Mouse (Mus musculus) testis, adult 2 months (tissue): Measurements from ENCODE around the gene Gltp.

ENCODE experiments used
- CTCF ChIP-seq: fragments of 200-500 bp; IDR thresholded peaks from 2 replicates; pipeline ENCODE4 v1.5.1; 2012; ENCODE audit warnings: low read depth, mild to moderate bottlenecking, inconsistent platforms, low read length, moderate library complexity; ENCODE audit not compliant: control insufficient read depth, insufficient read depth, insufficient replicate concordance
- POLR2A ChIP-seq: fragments of 200-500 bp; IDR thresholded peaks from 2 replicates; pipeline ENCODE4 v1.6.1; 2012; ENCODE audit warnings: low read depth, mild to moderate bottlenecking, inconsistent platforms, low read length, moderate library complexity; ENCODE audit not compliant: control insufficient read depth

DNA sequence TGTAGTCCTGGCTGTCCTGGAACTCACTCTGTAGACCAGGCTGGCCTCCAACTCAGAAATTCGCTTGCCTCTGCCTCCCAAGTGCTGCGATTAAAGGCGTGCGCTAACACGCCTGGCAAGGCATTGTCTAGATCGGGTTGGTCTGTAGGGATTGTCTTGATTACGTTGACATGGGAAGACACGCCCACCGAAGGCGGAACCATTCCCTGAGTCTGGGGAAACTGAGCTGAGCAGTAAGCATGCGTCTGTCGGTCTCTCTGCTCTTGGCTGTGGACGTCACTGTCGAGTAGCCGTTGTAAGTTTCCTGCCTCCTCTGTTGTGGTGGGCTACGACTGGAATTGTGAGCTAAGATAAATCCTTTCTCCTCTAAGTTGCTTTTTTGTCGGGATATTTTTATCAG lies 6.2 kb upstream of the Gltp start:
- no peak for TF ChIP-seq POLR2A
- TF ChIP-seq CTCF, result no peak
